Mouse (Mus musculus): ENCODE results near the gene Lbh.

GRCm38 (mm10) chr17:72976258-72977231 is 58.4 kb downstream of the Lbh start:
- no peak for TF ChIP-seq CTCF (IDR thresholded peaks at IDR 0.05; ENCODE audit: extremely low read depth, insufficient read depth, insufficient read length, insufficient replicate concordance)
- TF ChIP-seq POLR2A (IDR thresholded peaks at IDR 0.05; ENCODE audit: low read depth, low read length): no peak

Data from spleen, adult 2 months (tissue).